1 mouse cellular context compared by ENCODE assay signal in the genomic region with DNA sequence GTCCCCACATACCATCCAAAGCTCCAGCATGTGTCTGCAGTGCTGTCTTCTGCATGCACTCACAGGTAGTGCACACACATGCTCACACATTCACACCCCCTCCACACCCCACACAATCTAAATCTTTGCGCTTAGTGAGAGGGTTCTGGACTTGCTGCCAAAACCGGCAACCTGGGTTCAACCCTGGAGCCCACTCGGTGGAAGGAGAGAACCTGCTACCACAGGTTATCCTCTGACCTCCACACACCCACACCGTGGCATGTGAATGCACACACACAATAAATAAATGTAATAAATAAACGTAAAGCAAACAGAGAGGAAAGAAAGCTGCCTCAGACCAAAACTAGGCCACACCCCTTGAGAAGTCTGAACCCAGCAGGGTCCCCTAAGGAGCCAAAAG.
TF ChIP-seq lines count a peak whose summit lies in the region.

No protein-coding gene starts in this region.

TF ChIP-seq in MEL, 35 proteins besides CTCF, POLR2A, EP300 and RAD21:
- TF ChIP-seq MYB (IDR thresholded peaks at IDR 0.05; ENCODE audit: low read depth, low read length): no peak
- TF ChIP-seq MXI1 (IDR thresholded peaks at IDR 0.05; ENCODE audit: low read depth, low read length): no peak
- no peak for TF ChIP-seq USF1 (IDR thresholded peaks at IDR 0.05; ENCODE audit: low read depth, low read length)
- TF ChIP-seq MAX (IDR thresholded peaks at IDR 0.05; ENCODE audit: low read length): no peak
- no peak for TF ChIP-seq ELF1 (IDR thresholded peaks at IDR 0.05; ENCODE audit: low read depth, low read length)
- TF ChIP-seq MYC (IDR thresholded peaks at IDR 0.05; ENCODE audit: low read depth, low read length): no peak
- TF ChIP-seq MEF2A (IDR thresholded peaks at IDR 0.05; ENCODE audit: extremely low read depth, insufficient replicate concordance, low read depth, low read length, poor library complexity, severe bottlenecking): no peak
- TF ChIP-seq ZC3H11A (IDR thresholded peaks at IDR 0.05; ENCODE audit: low read depth, low read length): no peak
- TF ChIP-seq JUND (IDR thresholded peaks at IDR 0.05; ENCODE audit: low read depth, low read length): no peak
- no peak for TF ChIP-seq POLR2AphosphoS5 (IDR thresholded peaks at IDR 0.05; ENCODE audit: borderline replicate concordance, low read depth, low read length)
- no peak for TF ChIP-seq CHD1 (IDR thresholded peaks at IDR 0.05; ENCODE audit: low read depth, low read length)
- no peak for TF ChIP-seq SMC3 (IDR thresholded peaks at IDR 0.05; ENCODE audit: low read depth, low read length)
- TF ChIP-seq UBTF (IDR thresholded peaks at IDR 0.05; ENCODE audit: borderline replicate concordance, insufficient read depth, low read depth, low read length): no peak
- TF ChIP-seq POLR2AphosphoS2 (IDR thresholded peaks at IDR 0.05; ENCODE audit: low read length): no peak
- no peak for TF ChIP-seq TAL1 (IDR thresholded peaks at IDR 0.05; ENCODE audit: low read length)
- TF ChIP-seq TBP (IDR thresholded peaks at IDR 0.05; ENCODE audit: low read depth, low read length): no peak
- no peak for TF ChIP-seq TCF12 (IDR thresholded peaks at IDR 0.05; ENCODE audit: low read depth, low read length)
- no peak for TF ChIP-seq MAZ (IDR thresholded peaks at IDR 0.05; ENCODE audit: low read depth, low read length)
- no peak for TF ChIP-seq ETS1 (IDR thresholded peaks at IDR 0.05; ENCODE audit: low read depth, low read length)
- TF ChIP-seq BHLHE40 (IDR thresholded peaks at IDR 0.05; ENCODE audit: borderline replicate concordance, low read depth, low read length): no peak
